Mouse (Mus musculus) liver, postnatal 0 days (tissue): ENCODE measurements at regions not wholly inside any gene's neighbourhood (a gene's known extent, or its start where the extent isn't known, plus 50 kb on each side); places are given as distances from the start of the nearest gene placed in this dataset.

Source experiments
- ATAC-seq: fragments of 200-750 bp; cut with Nextera tagmentation; 2 replicates; pipeline ENCODE4 v1.8.0; 2017; ENCODE audit warnings: mild to moderate bottlenecking, moderate library complexity
- DNase-seq: peaks from one replicate; pipeline ENCODE4 v3.0.0-alpha.2; 2016
- H3K27ac ChIP-seq: fragments of 300-500 bp; sonication (generic); 2 replicates; pipeline ENCODE4 v1.5.1; 2014; ENCODE audit warnings: antibody characterized with exemption, moderate library complexity, mild to moderate bottlenecking, low read depth
- H3K27me3 ChIP-seq: fragments of 300-500 bp; sonication (generic); 2 replicates; pipeline ENCODE4 v1.6.1; 2014; ENCODE audit warnings: low read length, control low read depth, mixed read lengths; ENCODE audit not compliant: insufficient read depth
- H3K36me3 ChIP-seq: fragments of 300-500 bp; sonication (generic); replicated peaks from 2 replicates; pipeline ENCODE4 v1.6.1; 2014; ENCODE audit warnings: mild to moderate bottlenecking, control low read depth, low read length, moderate library complexity, mixed read lengths; ENCODE audit not compliant: insufficient read depth
- H3K4me1 ChIP-seq: fragments of 300-500 bp; sonication (generic); 2 replicates; pipeline ENCODE4 v1.6.1; 2014; ENCODE audit warnings: antibody characterized with exemption, mild to moderate bottlenecking, control low read depth; ENCODE audit not compliant: insufficient read depth
- H3K4me2 ChIP-seq: fragments of 300-500 bp; sonication (generic); 2 replicates; pipeline ENCODE4 v1.6.1; 2014; ENCODE audit warnings: low read depth, mild to moderate bottlenecking, low read length, moderate library complexity, mixed read lengths
- H3K4me3 ChIP-seq: fragments of 300-500 bp; sonication (generic); 2 replicates; pipeline ENCODE4 v1.5.1; 2014; ENCODE audit warnings: low read depth, low read length
- H3K9ac ChIP-seq: fragments of 300-500 bp; sonication (generic); replicated peaks from 2 replicates; pipeline ENCODE4 v1.6.1; 2014; ENCODE audit warnings: mild to moderate bottlenecking, moderate library complexity
- H3K9me3 ChIP-seq: fragments of 300-500 bp; sonication (generic); 2 replicates; pipeline ENCODE4 v1.6.1; 2016; ENCODE audit warnings: mild to moderate bottlenecking, control low read depth, low read length, mixed read lengths
- CTCF ChIP-seq: sonication (generic); IDR thresholded peaks from 2 replicates; pipeline ENCODE4 v1.5.1; 2016; ENCODE audit warnings: antibody characterized with exemption, low read depth
- EP300 ChIP-seq: IDR thresholded peaks from 2 replicates; pipeline ENCODE4 v1.6.1; 2016; ENCODE audit warnings: antibody characterized with exemption, low read depth, mild to moderate bottlenecking
- WGBS: fragments of 180-500 bp; shearing (Covaris S2); extraction: QIAGEN DNeasy Blood & Tissue Kit; methylation state at CpG from one replicate; pipeline ENCODE4 v1.1.7; 2014; ENCODE audit not compliant: insufficient replicate concordance; 5-methylcytosine and 5-hydroxymethylcytosine counted together

GRCm38 (mm10) chr12:70611891-70612290 is 159.0 kb downstream of the Tmx1 start:
- H3K27me3 ChIP-seq = no peaks in the 10 kb centered on the region
- no peak overlapping the region for H3K27ac ChIP-seq
- ATAC-seq = no peak
- WGBS = 66% methylated on average over 5 of the region's 5 CpGs
- DNase-seq = no peak
- no peak overlapping the region for H3K4me2 ChIP-seq
- no peaks in the 10 kb centered on the region for H3K9me3 ChIP-seq
- H3K4me3 ChIP-seq = no peak overlapping the region
- H3K36me3 ChIP-seq = no peaks in the 10 kb centered on the region
- no peak overlapping the region for H3K9ac ChIP-seq
- TF ChIP-seq CTCF = no peak
- TF ChIP-seq EP300 = no peak
- H3K4me1 ChIP-seq = no peaks in the 10 kb centered on the region

- DNase-seq = no peak
- ATAC-seq = no peak
- H3K27ac ChIP-seq = no peak overlapping the region
These were observed 160.3 kb downstream of the Tmx1 start for GRCm38 (mm10) chr12:70613244-70613643.

GRCm38 (mm10) chr12:70614101-70614500 is 161.2 kb downstream of the Tmx1 start:
- Histone ChIP-seq H3K4me2 (no peak overlapping the region), H3K36me3 (no peaks in the 10 kb centered on the region), H3K4me1 (no peaks in the 10 kb centered on the region), H3K9me3 (no peaks in the 10 kb centered on the region), H3K9ac (no peak overlapping the region), H3K27ac (no peak overlapping the region), H3K27me3 (no peaks in the 10 kb centered on the region), H3K4me3 (no peak overlapping the region)
- WGBS = 63% methylated on average over 2 of the region's 2 CpGs
- ATAC-seq (no peak), DNase-seq (no peak)
- TF ChIP-seq CTCF (no peak), EP300 (no peak)

More at GRCm38 (mm10) chr12:70613244-70613643, 160.3 kb downstream of the Tmx1 start:
- no peak overlapping the region for H3K9ac ChIP-seq
- H3K36me3 ChIP-seq = no peaks in the 10 kb centered on the region
- 71% methylated on average over 5 of the region's 5 CpGs for WGBS
- H3K27me3 ChIP-seq = no peaks in the 10 kb centered on the region
- H3K9me3 ChIP-seq = no peaks in the 10 kb centered on the region
- H3K4me2 ChIP-seq = no peak overlapping the region
- no peak for TF ChIP-seq EP300
- TF ChIP-seq CTCF = no peak
- no peak overlapping the region for H3K4me3 ChIP-seq
- H3K4me1 ChIP-seq = no peaks in the 10 kb centered on the region

- H3K4me3 ChIP-seq = no peak overlapping the region
- H3K36me3 ChIP-seq = no peaks in the 10 kb centered on the region
- no peaks in the 10 kb centered on the region for H3K4me1 ChIP-seq
- ATAC-seq (no peak), DNase-seq (no peak)
- H3K9ac ChIP-seq = no peak overlapping the region
- H3K9me3 ChIP-seq = no peaks in the 10 kb centered on the region
- H3K27me3 ChIP-seq = no peaks in the 10 kb centered on the region
- TF ChIP-seq EP300 (no peak), CTCF (no peak)
- H3K27ac ChIP-seq = no peak overlapping the region
- 69% methylated on average over 2 of the region's 2 CpGs for WGBS
- H3K4me2 ChIP-seq = no peak overlapping the region
These were observed 161.8 kb downstream of the Tmx1 start for GRCm38 (mm10) chr12:70614686-70615085.

- TF ChIP-seq CTCF (no peak), EP300 (no peak)
- Histone ChIP-seq H3K4me3 (no peak overlapping the region), H3K9ac (no peak overlapping the region), H3K36me3 (no peaks in the 10 kb centered on the region), H3K4me1 (no peaks in the 10 kb centered on the region), H3K9me3 (no peaks in the 10 kb centered on the region), H3K4me2 (no peak overlapping the region), H3K27ac (no peak overlapping the region), H3K27me3 (no peaks in the 10 kb centered on the region)
- 82% methylated on average over 9 of the region's 9 CpGs for WGBS
- DNase-seq (no peak), ATAC-seq (no peak)
These were observed 162.2 kb downstream of the Tmx1 start for GRCm38 (mm10) chr12:70615123-70615522.

- no peaks in the 10 kb centered on the region for H3K4me1 ChIP-seq
- 62% methylated on average over 4 of the region's 4 CpGs for WGBS
- no peaks in the 10 kb centered on the region for H3K36me3 ChIP-seq
- H3K27ac ChIP-seq = no peak overlapping the region
- H3K9ac ChIP-seq = no peak overlapping the region
- no peak overlapping the region for H3K4me2 ChIP-seq
- no peak for TF ChIP-seq CTCF
- TF ChIP-seq EP300 = no peak
- H3K4me3 ChIP-seq = no peak overlapping the region
- DNase-seq = no peak
- no peaks in the 10 kb centered on the region for H3K27me3 ChIP-seq
- H3K9me3 ChIP-seq = no peaks in the 10 kb centered on the region
- no peak for ATAC-seq
These were observed 163.2 kb downstream of the Tmx1 start for GRCm38 (mm10) chr12:70616049-70616448.

GRCm38 (mm10) chr12:70616487-70616886 is 163.6 kb downstream of the Tmx1 start:
- Histone ChIP-seq H3K4me3 (no peak overlapping the region), H3K4me1 (no peaks in the 10 kb centered on the region), H3K4me2 (no peak overlapping the region), H3K27ac (no peak overlapping the region), H3K27me3 (no peaks in the 10 kb centered on the region), H3K36me3 (no peaks in the 10 kb centered on the region), H3K9ac (no peak overlapping the region), H3K9me3 (no peaks in the 10 kb centered on the region)
- whole genome bisulfite sequencing = 52% methylated on average over 4 of the region's 4 CpGs
- ATAC-seq (no peak), DNase-seq (no peak)
- TF ChIP-seq EP300 (no peak), CTCF (no peak)
